Mouse (Mus musculus) hindbrain, embryonic 16.5 days (tissue): Measurements from ENCODE around the gene Hivep2. TPM values are rescaled to one million over a fixed set of nuclear protein-coding genes. Genes with fewer than 3 reads are reported as not detected.

Experiments
- ATAC-seq: fragments of 200-750 bp; cut with Nextera tagmentation; 2 replicates; pipeline ENCODE4 v1.8.0; 2017; ENCODE audit warnings: moderate TSS enrichment, moderate library complexity
- H3K27ac ChIP-seq: fragments of 300-500 bp; sonication (generic); 2 replicates; pipeline ENCODE4 v1.5.1; 2014; ENCODE audit warnings: low read depth, mild to moderate bottlenecking, control low read depth, low read length, moderate library complexity
- H3K27me3 ChIP-seq: fragments of 300-500 bp; sonication (generic); replicated peaks from 2 replicates; pipeline ENCODE4 v1.6.1; 2014; ENCODE audit warnings: low read length; ENCODE audit not compliant: control insufficient read depth, insufficient read depth
- H3K36me3 ChIP-seq: fragments of 300-500 bp; sonication (generic); 2 replicates; pipeline ENCODE4 v1.6.1; 2014; ENCODE audit warnings: mild to moderate bottlenecking, low read length, moderate library complexity, mixed read lengths; ENCODE audit not compliant: control insufficient read depth, insufficient read depth
- H3K4me1 ChIP-seq: fragments of 300-500 bp; sonication (generic); 2 replicates; pipeline ENCODE4 v1.6.1; 2014; ENCODE audit warnings: low read depth, low read length; ENCODE audit not compliant: control insufficient read depth, insufficient read depth
- H3K4me2 ChIP-seq: fragments of 300-500 bp; sonication (generic); 2 replicates; pipeline ENCODE4 v1.6.1; 2014; ENCODE audit warnings: mild to moderate bottlenecking, low read length, control low read depth, moderate library complexity
- H3K4me3 ChIP-seq: fragments of 300-500 bp; sonication (generic); 2 replicates; pipeline ENCODE4 v1.5.1; 2014; ENCODE audit warnings: mild to moderate bottlenecking, low read length, control low read depth, moderate library complexity
- H3K9ac ChIP-seq: fragments of 300-500 bp; sonication (generic); 2 replicates; pipeline ENCODE4 v1.6.1; 2014; ENCODE audit warnings: low read depth, mild to moderate bottlenecking, control low read depth, low read length, moderate library complexity
- H3K9me3 ChIP-seq: fragments of 300-500 bp; sonication (generic); 2 replicates; pipeline ENCODE4 v1.6.1; 2014; ENCODE audit warnings: mild to moderate bottlenecking, low read length, moderate library complexity; ENCODE audit not compliant: control insufficient read depth
- WGBS: fragments of 180-500 bp; shearing (Covaris S2); extraction: QIAGEN DNeasy Blood & Tissue Kit; methylation state at CpG from one replicate; pipeline ENCODE4 v1.1.7; 2014; 5-methylcytosine and 5-hydroxymethylcytosine counted together
- polyA plus RNA-seq: library from polyadenylated mRNA; unstranded; fragments of >200 nt; fragmentation: Nextera tagmentation; extraction: Ambion mirVana; gene quantifications from 2 replicates; pipeline ENCODE4 v1.2.1, GENCODE M21; 2015

The Hivep2 gene
- 10.6 and 12.5 TPM in 2 replicates for polyA plus RNA-seq

- peak within 1 kb of the TSS; percentile 67 for H3K4me3 ChIP-seq
- H3K27me3 ChIP-seq, result no peaks in the 10 kb centered on the region
- H3K4me2 ChIP-seq, result peak within 1 kb of the TSS; percentile 100
- H3K36me3 ChIP-seq, result no peaks in the 10 kb centered on the region
- no peaks in the 10 kb centered on the region for H3K9me3 ChIP-seq
- peak within 1 kb of the TSS; percentile 98 for H3K27ac ChIP-seq
- ATAC-seq, result peak; percentile 49
- WGBS, result under 1% methylated on average over 64 of the region's 67 CpGs
- peak within 1 kb of the TSS; percentile 90 for H3K9ac ChIP-seq
- H3K4me1 ChIP-seq, result peaks cover 3% of the 10 kb centered on the region; the same call in 1 of the 2 replicates
These were observed at the start of gene Hivep2 for GRCm38 (mm10) chr10:13965974-13966829. TSS of gene Hivep2 (plus strand) at chr10:13966075.

- Histone ChIP-seq H3K27me3 (no peaks in the 10 kb centered on the region; the same call in 1 of the 2 replicates), H3K36me3 (no peaks in the 10 kb centered on the region), H3K4me1 (no peaks in the 10 kb centered on the region), H3K4me3 (no peak overlapping the region), H3K9ac (no peak overlapping the region), H3K9me3 (no peaks in the 10 kb centered on the region), H3K27ac (no peak overlapping the region), H3K4me2 (peak overlapping the region; percentile 31; the same call in 1 of the 2 replicates)
- peak; percentile 98 for ATAC-seq
- WGBS, result 17% methylated on average over 12 of the region's 12 CpGs
These were observed 49.1 kb upstream of the Hivep2 start for GRCm38 (mm10) chr10:13916645-13917342.

- no peak overlapping the region for H3K27ac ChIP-seq
- 85% methylated on average over 9 of the region's 9 CpGs for WGBS
- no peak for ATAC-seq
These were observed 44.1 kb upstream of the Hivep2 start for GRCm38 (mm10) chr10:13921641-13922385.

DNA sequence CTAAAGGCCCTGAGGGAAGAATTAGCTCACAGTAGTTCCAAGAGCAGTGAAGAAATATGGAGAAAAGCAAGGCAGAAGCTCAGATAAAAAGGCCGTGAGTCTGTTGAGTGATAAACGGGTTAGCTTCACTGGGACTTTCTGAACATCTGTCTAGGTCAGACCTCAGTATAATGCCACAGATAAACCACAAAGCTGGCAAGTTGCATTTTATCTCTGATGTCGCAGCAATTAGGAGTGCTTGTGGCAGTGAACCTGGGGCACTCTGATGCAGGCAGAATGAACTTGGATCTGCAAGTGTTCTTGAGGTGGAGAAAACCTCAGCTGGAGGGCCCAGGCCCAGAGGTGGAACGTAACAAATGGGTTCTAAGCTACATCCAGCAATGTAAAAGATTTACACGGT, 36.6 kb upstream of the Hivep2 start:
- no peak overlapping the region for H3K27ac ChIP-seq
- H3K9ac ChIP-seq, result no peak overlapping the region
- no peak for ATAC-seq
- no peaks in the 10 kb centered on the region for H3K4me1 ChIP-seq
- no peaks in the 10 kb centered on the region for H3K9me3 ChIP-seq
- H3K4me3 ChIP-seq, result no peak overlapping the region
- H3K4me2 ChIP-seq, result no peak overlapping the region
- no peaks in the 10 kb centered on the region for H3K27me3 ChIP-seq
- no peaks in the 10 kb centered on the region for H3K36me3 ChIP-seq
- 79% methylated on average over 5 of the region's 5 CpGs for WGBS

More at GRCm38 (mm10) chr10:13921641-13922385, 44.1 kb upstream of the Hivep2 start:
- Histone ChIP-seq H3K36me3 (no peaks in the 10 kb centered on the region), H3K9me3 (no peaks in the 10 kb centered on the region), H3K27me3 (no peaks in the 10 kb centered on the region), H3K4me2 (no peak overlapping the region), H3K9ac (no peak overlapping the region), H3K4me1 (no peaks in the 10 kb centered on the region), H3K4me3 (no peak overlapping the region)

- Histone ChIP-seq H3K9me3 (no peaks in the 10 kb centered on the region), H3K4me3 (no peak overlapping the region), H3K4me2 (no peak overlapping the region), H3K36me3 (no peaks in the 10 kb centered on the region), H3K27ac (no peak overlapping the region), H3K4me1 (no peaks in the 10 kb centered on the region), H3K27me3 (no peaks in the 10 kb centered on the region), H3K9ac (no peak overlapping the region)
- ATAC-seq, result no peak
- 86% methylated on average over 3 of the region's 3 CpGs for WGBS
These were observed 33.7 kb upstream of the Hivep2 start for GRCm38 (mm10) chr10:13932147-13932546.

GRCm38 (mm10) chr10:13933320-13933719, 32.6 kb upstream of the Hivep2 start:
- 86% methylated on average over 7 of the region's 7 CpGs for WGBS
- H3K27ac ChIP-seq, result no peak overlapping the region
- ATAC-seq, result no peak
- no peak overlapping the region for H3K9ac ChIP-seq
- no peaks in the 10 kb centered on the region for H3K36me3 ChIP-seq
- H3K4me1 ChIP-seq, result no peaks in the 10 kb centered on the region
- H3K9me3 ChIP-seq, result no peaks in the 10 kb centered on the region
- H3K27me3 ChIP-seq, result no peaks in the 10 kb centered on the region
- no peak overlapping the region for H3K4me2 ChIP-seq
- H3K4me3 ChIP-seq, result no peak overlapping the region

DNA sequence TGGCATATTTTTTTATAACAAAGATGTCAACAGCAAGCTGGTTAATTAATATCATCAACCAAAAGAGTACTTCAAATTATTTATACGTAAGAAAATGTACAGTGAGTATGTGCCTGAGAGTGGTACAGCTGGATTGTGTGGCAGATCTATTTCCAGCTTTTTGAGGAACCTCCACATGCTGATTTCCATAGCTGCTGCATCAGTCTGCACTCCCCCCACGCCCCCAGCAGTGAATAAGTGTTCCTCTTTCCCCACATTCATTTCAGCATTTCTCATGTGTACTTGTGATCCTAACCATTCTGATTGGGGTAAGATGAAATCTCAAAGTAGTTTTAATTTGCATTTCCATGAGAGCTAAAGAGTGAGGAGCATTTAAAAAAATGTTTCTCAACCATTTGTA, 30.2 kb upstream of the Hivep2 start:
- no peak overlapping the region for H3K4me2 ChIP-seq
- no peaks in the 10 kb centered on the region for H3K27me3 ChIP-seq
- H3K27ac ChIP-seq, result no peak overlapping the region
- H3K36me3 ChIP-seq, result no peaks in the 10 kb centered on the region
- H3K9ac ChIP-seq, result no peak overlapping the region
- no peak overlapping the region for H3K4me3 ChIP-seq
- WGBS, result 86% methylated on average over 2 of the region's 2 CpGs
- H3K9me3 ChIP-seq, result no peaks in the 10 kb centered on the region
- no peak for ATAC-seq
- no peaks in the 10 kb centered on the region for H3K4me1 ChIP-seq

- WGBS, result 93% methylated on average over 2 of the region's 2 CpGs
- Histone ChIP-seq H3K9ac (no peak overlapping the region), H3K4me1 (no peaks in the 10 kb centered on the region), H3K27ac (no peak overlapping the region), H3K27me3 (no peaks in the 10 kb centered on the region), H3K9me3 (no peaks in the 10 kb centered on the region), H3K4me2 (no peak overlapping the region), H3K36me3 (no peaks in the 10 kb centered on the region), H3K4me3 (no peak overlapping the region)
- no peak for ATAC-seq
These were observed 24.5 kb upstream of the Hivep2 start for GRCm38 (mm10) chr10:13941406-13941805.

DNA sequence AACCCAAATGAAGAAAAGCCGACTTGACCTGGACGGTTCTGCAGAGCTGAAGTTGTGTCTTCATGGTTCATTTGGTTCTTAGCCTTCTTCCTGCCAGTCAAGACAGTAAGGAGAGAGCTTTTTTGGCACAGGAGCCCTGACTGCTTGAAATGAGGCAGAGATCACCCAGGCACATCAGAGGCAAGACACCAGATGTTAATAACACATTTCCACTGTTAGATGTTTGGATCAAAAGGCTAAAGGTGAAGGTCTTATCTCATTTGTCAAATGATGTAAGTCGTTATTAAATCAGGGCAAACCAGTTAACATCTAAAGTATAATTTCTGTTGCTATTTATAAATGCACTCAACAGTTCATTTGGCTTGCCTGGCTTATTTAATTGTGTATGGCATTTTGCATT, 22.2 kb upstream of the Hivep2 start:
- Histone ChIP-seq H3K9ac (no peak overlapping the region), H3K9me3 (no peaks in the 10 kb centered on the region), H3K4me2 (no peak overlapping the region), H3K4me1 (no peaks in the 10 kb centered on the region), H3K4me3 (no peak overlapping the region), H3K27ac (no peak overlapping the region), H3K27me3 (no peaks in the 10 kb centered on the region), H3K36me3 (no peaks in the 10 kb centered on the region)
- 46% methylated on average over 3 of the region's 3 CpGs for WGBS
- ATAC-seq, result no peak
